Mouse (Mus musculus): ENCODE results near the gene Tctn3. TPM values are rescaled to one million over a fixed set of nuclear protein-coding genes. Genes with fewer than 3 reads are reported as not detected.

Gene Tctn3
- polyA plus RNA-seq, 1 experiment from 2014 or later: 10.4 TPM

- H3K27ac ChIP-seq (ENCODE audit: low read depth, low read length): no peak overlapping the region
- H3K36me3 ChIP-seq (ENCODE audit: control insufficient read depth, insufficient read depth): no peaks in the 10 kb centered on the region
- no peak overlapping the region for H3K4me2 ChIP-seq (replicated peaks; ENCODE audit: low read depth)
- no peaks in the 10 kb centered on the region for H3K9me3 ChIP-seq (ENCODE audit: control insufficient read depth)
- ATAC-seq: no peak
- H3K4me3 ChIP-seq (ENCODE audit: low read depth, low read length): no peak overlapping the region
- no peak overlapping the region for H3K9ac ChIP-seq (ENCODE audit: low read depth, low read length)
- H3K27me3 ChIP-seq (replicated peaks; ENCODE audit: control insufficient read depth, insufficient read depth, low read length): no peaks in the 10 kb centered on the region
- H3K4me1 ChIP-seq (replicated peaks; ENCODE audit: control insufficient read depth, insufficient read depth, low read length): no peaks in the 10 kb centered on the region
- 81% methylated on average over 11 of the region's 11 CpGs for WGBS
- TF ChIP-seq CTCF (IDR thresholded peaks at IDR 0.05; ENCODE audit: low read depth): no peak
Observed at GRCm38 (mm10) chr19:40639729-40640304, 27.8 kb upstream of the Tctn3 start.

GRCm38 (mm10) chr19:40638582-40638981 is 26.5 kb upstream of the Tctn3 start:
- no peak overlapping the region for H3K27ac ChIP-seq (ENCODE audit: low read depth, low read length)
- 89% methylated on average over 5 of the region's 5 CpGs for WGBS
- H3K27me3 ChIP-seq (replicated peaks; ENCODE audit: control insufficient read depth, insufficient read depth, low read length): no peaks in the 10 kb centered on the region
- H3K36me3 ChIP-seq (ENCODE audit: control insufficient read depth, insufficient read depth): no peaks in the 10 kb centered on the region
- no peaks in the 10 kb centered on the region for H3K4me1 ChIP-seq (replicated peaks; ENCODE audit: control insufficient read depth, insufficient read depth, low read length)
- no peak overlapping the region for H3K9ac ChIP-seq (ENCODE audit: low read depth, low read length)
- no peaks in the 10 kb centered on the region for H3K9me3 ChIP-seq (ENCODE audit: control insufficient read depth)
- ATAC-seq: no peak
- H3K4me2 ChIP-seq (replicated peaks; ENCODE audit: low read depth): no peak overlapping the region
- no peak overlapping the region for H3K4me3 ChIP-seq (ENCODE audit: low read depth, low read length)
- no peak for TF ChIP-seq CTCF (IDR thresholded peaks at IDR 0.05; ENCODE audit: low read depth)

DNA sequence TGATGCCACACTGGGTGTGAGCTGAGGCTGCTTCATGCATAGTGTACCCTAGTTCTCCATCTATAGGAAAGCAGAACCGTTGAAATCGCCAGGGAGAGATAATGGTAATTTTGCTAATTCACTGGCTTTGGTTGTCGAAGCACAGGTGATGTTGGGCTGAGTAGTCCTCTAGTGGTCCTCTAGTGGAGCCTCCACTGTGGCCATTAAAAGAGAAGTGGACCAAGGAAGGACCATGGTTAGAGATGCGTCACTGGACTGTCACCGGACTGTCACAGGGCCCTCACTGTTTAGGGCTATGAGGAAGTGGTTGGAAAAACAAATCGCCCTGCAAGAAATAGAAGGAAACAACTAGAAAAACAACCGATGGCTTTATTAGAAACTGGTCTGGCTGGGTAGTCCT is 25.6 kb upstream of the Tctn3 start:
- H3K4me1 ChIP-seq (replicated peaks; ENCODE audit: control insufficient read depth, insufficient read depth, low read length): no peaks in the 10 kb centered on the region
- H3K9ac ChIP-seq (ENCODE audit: low read depth, low read length): no peak overlapping the region
- H3K27ac ChIP-seq (ENCODE audit: low read depth, low read length): no peak overlapping the region
- 70% methylated on average over 7 of the region's 7 CpGs for WGBS
- H3K27me3 ChIP-seq (replicated peaks; ENCODE audit: control insufficient read depth, insufficient read depth, low read length): no peaks in the 10 kb centered on the region
- H3K4me3 ChIP-seq (ENCODE audit: low read depth, low read length): no peak overlapping the region
- H3K9me3 ChIP-seq (ENCODE audit: control insufficient read depth): no peaks in the 10 kb centered on the region
- H3K36me3 ChIP-seq (ENCODE audit: control insufficient read depth, insufficient read depth): no peaks in the 10 kb centered on the region
- TF ChIP-seq CTCF (IDR thresholded peaks at IDR 0.05; ENCODE audit: low read depth): no peak
- ATAC-seq: no peak
- no peak overlapping the region for H3K4me2 ChIP-seq (replicated peaks; ENCODE audit: low read depth)

DNA sequence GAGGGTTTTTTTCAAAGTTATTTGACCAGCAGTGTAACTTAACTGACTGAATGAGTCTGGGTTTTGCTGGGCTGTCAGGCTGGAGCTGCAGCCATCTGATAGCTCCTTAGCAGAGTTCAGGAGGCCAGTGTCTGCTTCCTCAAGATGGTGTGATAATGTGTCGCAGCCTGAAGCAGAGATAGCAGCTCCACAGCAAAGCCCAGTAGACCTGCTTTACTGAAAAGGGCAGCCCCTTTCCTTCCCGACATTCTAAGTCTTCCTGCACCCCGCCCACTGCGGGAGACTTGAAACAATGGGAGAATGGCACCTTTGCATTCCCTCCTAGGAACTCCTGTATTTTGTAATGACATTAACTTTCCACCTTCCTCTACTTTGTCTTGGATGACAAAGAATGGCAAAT is 25.1 kb upstream of the Tctn3 start:
- 30% methylated on average over 4 of the region's 4 CpGs for WGBS
- no peak overlapping the region for H3K9ac ChIP-seq (ENCODE audit: low read depth, low read length)
- H3K4me3 ChIP-seq (ENCODE audit: low read depth, low read length): no peak overlapping the region
- no peaks in the 10 kb centered on the region for H3K4me1 ChIP-seq (replicated peaks; ENCODE audit: control insufficient read depth, insufficient read depth, low read length)
- H3K27ac ChIP-seq (ENCODE audit: low read depth, low read length): no peak overlapping the region
- no peak for TF ChIP-seq CTCF (IDR thresholded peaks at IDR 0.05; ENCODE audit: low read depth)
- H3K36me3 ChIP-seq (ENCODE audit: control insufficient read depth, insufficient read depth): no peaks in the 10 kb centered on the region
- H3K4me2 ChIP-seq (replicated peaks; ENCODE audit: low read depth): no peak overlapping the region
- no peaks in the 10 kb centered on the region for H3K9me3 ChIP-seq (ENCODE audit: control insufficient read depth)
- H3K27me3 ChIP-seq (replicated peaks; ENCODE audit: control insufficient read depth, insufficient read depth, low read length): no peaks in the 10 kb centered on the region
- ATAC-seq: no peak

GRCm38 (mm10) chr19:40633144-40633543 is 21.1 kb upstream of the Tctn3 start:
- 65% methylated on average over 1 of the region's 1 CpGs for WGBS
- no peak overlapping the region for H3K27ac ChIP-seq (ENCODE audit: low read depth, low read length)
- peak; percentile 52 for TF ChIP-seq CTCF (IDR thresholded peaks at IDR 0.05; ENCODE audit: low read depth)

DNA sequence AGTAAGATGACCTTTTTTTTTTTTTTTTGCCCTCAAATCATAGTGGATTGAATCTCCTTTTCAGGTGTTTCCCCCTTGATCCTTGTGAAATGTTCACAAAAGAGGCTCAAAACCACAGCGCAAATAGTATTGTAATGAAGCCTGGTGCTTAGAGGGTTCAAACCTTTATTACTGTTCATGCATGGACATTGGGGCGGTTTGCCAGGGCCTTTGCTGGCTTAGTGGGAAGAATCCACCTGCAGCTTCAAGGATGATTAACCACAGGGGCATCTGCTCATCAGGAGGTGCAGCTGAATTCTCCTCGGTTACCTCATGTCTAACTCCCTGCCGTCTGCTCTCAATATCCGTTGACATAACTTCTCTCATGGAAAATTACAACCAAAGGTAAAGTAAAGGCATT is 20.6 kb upstream of the Tctn3 start:
- Histone ChIP-seq H3K27ac (ENCODE audit: low read depth, low read length) (no peak overlapping the region), H3K4me3 (ENCODE audit: low read depth, low read length) (no peak overlapping the region), H3K4me2 (replicated peaks; ENCODE audit: low read depth) (no peak overlapping the region), H3K4me1 (replicated peaks; ENCODE audit: control insufficient read depth, insufficient read depth, low read length) (no peaks in the 10 kb centered on the region), H3K9ac (ENCODE audit: low read depth, low read length) (no peak overlapping the region), H3K36me3 (ENCODE audit: control insufficient read depth, insufficient read depth) (no peaks in the 10 kb centered on the region), H3K27me3 (replicated peaks; ENCODE audit: control insufficient read depth, insufficient read depth, low read length) (no peaks in the 10 kb centered on the region), H3K9me3 (ENCODE audit: control insufficient read depth) (no peaks in the 10 kb centered on the region)
- whole genome bisulfite sequencing: 80% methylated on average over 5 of the region's 5 CpGs
- TF ChIP-seq CTCF (IDR thresholded peaks at IDR 0.05; ENCODE audit: low read depth): no peak
- ATAC-seq: no peak

More at GRCm38 (mm10) chr19:40633144-40633543, 21.1 kb upstream of the Tctn3 start:
- no peak overlapping the region for H3K9ac ChIP-seq (ENCODE audit: low read depth, low read length)
- H3K36me3 ChIP-seq (ENCODE audit: control insufficient read depth, insufficient read depth): no peaks in the 10 kb centered on the region
- no peaks in the 10 kb centered on the region for H3K27me3 ChIP-seq (replicated peaks; ENCODE audit: control insufficient read depth, insufficient read depth, low read length)
- no peak for ATAC-seq
- no peak overlapping the region for H3K4me3 ChIP-seq (ENCODE audit: low read depth, low read length)
- no peak overlapping the region for H3K4me2 ChIP-seq (replicated peaks; ENCODE audit: low read depth)
- H3K4me1 ChIP-seq (replicated peaks; ENCODE audit: control insufficient read depth, insufficient read depth, low read length): no peaks in the 10 kb centered on the region
- H3K9me3 ChIP-seq (ENCODE audit: control insufficient read depth): no peaks in the 10 kb centered on the region

- Histone ChIP-seq H3K4me2 (replicated peaks; ENCODE audit: low read depth) (no peak overlapping the region), H3K4me3 (ENCODE audit: low read depth, low read length) (no peak overlapping the region), H3K27me3 (replicated peaks; ENCODE audit: control insufficient read depth, insufficient read depth, low read length) (no peaks in the 10 kb centered on the region), H3K36me3 (ENCODE audit: control insufficient read depth, insufficient read depth) (no peaks in the 10 kb centered on the region), H3K9me3 (ENCODE audit: control insufficient read depth) (no peaks in the 10 kb centered on the region), H3K4me1 (replicated peaks; ENCODE audit: control insufficient read depth, insufficient read depth, low read length) (no peaks in the 10 kb centered on the region), H3K9ac (ENCODE audit: low read depth, low read length) (no peak overlapping the region), H3K27ac (ENCODE audit: low read depth, low read length) (no peak overlapping the region)
- ATAC-seq: no peak
- TF ChIP-seq CTCF (IDR thresholded peaks at IDR 0.05; ENCODE audit: low read depth): no peak
- 20% methylated on average over 3 of the region's 3 CpGs for WGBS
Observed at GRCm38 (mm10) chr19:40632193-40632592, 20.2 kb upstream of the Tctn3 start.
